Mouse (Mus musculus) heart, postnatal 36 days (tissue): ENCODE results near the gene Cenpf. TPM values are rescaled to one million over a fixed set of nuclear protein-coding genes. Genes with fewer than 3 reads are reported as not detected.

Experiments used
- total RNA-seq, 2 experiments: library from RNA; stranded (reverse); gene quantifications; 2 replicates each; pipeline ENCODE4 v1.2.3; 2021

The Cenpf gene
- total RNA-seq, 2 experiments from 2014 or later: 2.8 to 5.0 TPM

Other genes with a start within 250 kb of the Cenpf start
- 10 to 100 TPM; 30.7 to 31.2 TPM for gene Ptpn14, start 40.2 kb upstream of the Cenpf start, total RNA-seq
- 100 to 1,000 TPM; 101 to 110 TPM for gene Smyd2, start 234.3 kb upstream of the Cenpf start, total RNA-seq